Mouse (Mus musculus) c-Kit-positive CD71-positive TER-119-positive erythroid progenitor cells, embryonic 14.5 days (primary cell): ENCODE measurements around the gene Myh9.

Experiments used
- DNase-seq: peaks from one replicate; pipeline ENCODE4 v3.0.0-alpha.2; 2013; ENCODE audit warnings: low spot score

Gene Myh9

GRCm38 (mm10) chr15:77843046-77843445 is 1.1 kb upstream of the Myh9 start:
- no peak for DNase-seq

DNA sequence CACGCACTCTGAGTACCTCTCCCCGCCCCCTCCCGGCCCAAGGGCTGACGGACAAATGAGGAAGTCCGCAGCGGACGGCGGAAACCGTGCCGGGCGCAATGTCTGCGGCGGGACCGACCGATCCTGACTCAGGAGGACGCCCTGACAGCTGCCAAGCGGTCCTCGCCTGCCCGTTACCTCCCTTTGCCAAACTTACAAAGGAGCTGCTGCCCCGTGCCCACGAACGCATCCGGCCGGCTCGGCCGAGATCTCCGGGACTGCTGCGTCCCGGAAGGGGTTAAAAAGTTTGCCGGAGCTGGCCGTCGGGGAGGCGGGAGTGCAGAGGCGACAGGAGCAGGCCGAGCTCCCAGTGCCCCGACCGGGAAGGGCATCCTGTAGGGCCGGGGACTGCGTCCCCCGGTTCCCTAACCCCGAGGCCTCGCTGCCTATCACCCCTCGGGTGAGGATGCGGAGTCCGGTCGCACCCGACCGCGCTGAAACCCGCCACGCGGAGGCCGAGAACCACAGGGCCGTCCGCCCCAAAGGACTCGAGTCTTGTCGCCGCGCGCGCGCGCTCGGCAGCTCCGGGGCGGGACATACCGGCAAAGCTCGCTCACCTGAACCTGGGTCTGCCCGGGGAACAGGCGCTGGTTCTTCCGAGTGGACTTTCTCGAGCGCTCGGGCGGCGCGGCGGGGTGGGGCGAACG is 471 bp downstream of the Myh9 start:
- DNase-seq: no peak

DNA sequence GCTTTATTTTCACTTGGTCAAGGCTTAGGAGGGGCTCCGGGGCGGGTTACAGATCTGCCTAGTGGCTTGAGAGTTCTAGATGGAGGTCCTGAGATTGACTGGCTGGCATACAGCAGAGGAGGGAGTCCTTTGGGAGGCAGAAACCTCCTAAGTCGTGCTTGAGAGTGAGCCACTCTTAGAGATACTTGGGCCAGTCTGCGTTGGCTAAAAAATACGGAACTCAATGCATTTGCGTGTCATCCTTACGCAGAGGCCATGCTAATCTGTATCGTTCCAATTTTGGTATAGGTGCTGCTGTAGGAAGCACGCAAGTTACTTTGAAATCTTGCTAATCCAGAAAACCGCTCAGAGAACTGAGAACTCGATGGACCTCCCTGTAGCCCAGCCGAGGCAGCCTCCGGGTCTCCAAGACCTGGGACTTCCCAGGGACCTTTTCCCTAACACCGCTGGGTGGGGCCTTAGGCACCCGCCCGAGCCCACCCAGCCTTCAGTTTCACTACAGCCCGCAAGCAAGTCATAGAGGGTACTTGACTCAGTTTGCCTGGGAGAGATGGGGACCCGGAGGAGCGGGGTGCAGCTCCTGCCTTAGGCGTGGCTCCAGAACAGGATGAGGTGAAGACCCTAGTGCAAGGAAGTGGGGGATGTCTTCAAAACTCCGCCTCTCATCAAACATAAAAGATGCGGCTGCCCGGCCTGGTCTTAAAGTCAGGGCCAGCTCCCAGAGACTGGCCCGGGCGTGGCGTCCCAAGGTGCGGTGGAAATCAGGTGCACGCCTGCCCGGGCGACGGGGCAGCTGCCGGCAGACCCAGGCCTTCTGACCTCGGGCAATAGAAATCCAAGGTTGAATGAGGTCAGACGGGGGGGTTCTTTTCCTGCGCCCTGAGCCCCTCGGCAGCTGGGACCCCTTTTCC is 1.3 kb downstream of the Myh9 start:
- no peak for DNase-seq

DNA sequence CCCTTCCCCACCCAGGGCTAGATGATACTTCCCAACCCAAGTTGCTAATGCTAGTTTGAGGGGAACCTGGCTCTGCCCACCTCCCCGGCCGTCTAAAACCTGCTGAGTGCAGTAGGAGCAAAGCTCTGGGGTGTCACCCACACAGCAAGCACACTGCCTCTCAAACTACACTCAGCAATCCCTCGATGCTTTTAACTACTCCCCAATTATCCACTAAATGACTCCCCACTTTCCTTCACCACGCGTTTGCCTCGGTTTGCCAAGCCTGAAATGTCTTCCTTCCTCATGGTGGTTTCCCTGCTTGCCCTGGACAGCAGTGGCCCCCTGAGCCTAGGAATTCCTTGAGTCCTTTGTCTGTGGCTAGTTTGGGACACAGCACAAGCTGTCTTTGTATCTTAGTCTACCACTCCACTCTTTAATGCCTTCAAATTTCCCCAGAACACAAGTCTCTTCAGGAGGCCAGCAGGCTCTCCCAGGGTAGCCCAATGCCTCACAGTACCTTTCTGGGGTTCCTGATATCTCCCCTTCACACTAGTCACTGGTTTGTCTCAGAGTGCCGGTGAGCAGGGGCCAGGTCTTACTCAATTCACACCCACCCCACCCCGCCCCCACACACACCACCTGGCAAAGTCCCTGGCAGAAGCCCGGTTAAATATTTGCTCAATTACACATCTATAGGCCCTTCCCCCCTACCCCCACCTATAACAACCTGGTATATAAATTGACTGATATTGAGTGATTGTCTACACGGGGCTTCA is 2.3 kb downstream of the Myh9 start:
- no peak for DNase-seq

DNA sequence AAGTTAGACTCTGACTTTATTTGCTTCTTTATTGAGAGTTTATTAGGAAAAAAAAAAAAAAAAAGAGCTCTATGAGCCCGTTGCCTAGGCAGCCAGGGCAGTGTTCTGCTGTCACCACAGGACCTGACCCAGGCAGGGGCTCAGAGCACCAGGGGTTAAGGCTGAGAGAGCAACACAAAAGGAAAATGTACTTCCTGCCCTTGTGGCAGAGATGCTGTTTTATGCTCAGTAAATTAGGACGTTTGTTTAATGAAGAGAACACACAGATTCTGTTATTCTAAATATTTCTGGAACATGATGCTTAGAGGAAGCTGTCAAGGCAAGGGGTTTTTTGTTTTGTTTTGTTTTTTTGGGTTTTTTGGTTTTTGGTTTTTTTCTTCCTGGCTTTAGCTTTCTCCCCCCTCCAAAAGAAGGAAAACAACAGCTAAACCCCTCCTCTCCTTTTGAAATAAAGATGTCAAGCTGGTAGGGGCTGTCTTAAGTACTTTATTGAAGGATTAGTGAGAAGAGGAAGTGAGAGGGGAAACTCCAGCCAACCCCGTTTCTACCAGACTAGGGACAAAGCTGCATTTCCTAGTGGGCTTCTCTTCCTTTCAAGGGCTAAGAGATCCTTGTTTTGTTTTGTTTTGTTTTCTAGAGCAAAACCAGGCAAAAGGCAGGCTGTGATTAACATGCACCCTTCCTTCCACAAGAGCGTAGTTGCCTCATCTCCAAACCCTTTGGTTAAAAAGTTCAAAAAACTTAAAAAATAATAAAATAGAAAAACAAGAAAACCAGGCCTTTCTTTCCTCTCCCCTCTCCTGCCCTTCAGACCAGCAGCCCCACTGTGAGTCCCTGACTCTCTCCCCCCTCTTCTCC is 3.2 kb downstream of the Myh9 start:
- DNase-seq: no peak

DNA sequence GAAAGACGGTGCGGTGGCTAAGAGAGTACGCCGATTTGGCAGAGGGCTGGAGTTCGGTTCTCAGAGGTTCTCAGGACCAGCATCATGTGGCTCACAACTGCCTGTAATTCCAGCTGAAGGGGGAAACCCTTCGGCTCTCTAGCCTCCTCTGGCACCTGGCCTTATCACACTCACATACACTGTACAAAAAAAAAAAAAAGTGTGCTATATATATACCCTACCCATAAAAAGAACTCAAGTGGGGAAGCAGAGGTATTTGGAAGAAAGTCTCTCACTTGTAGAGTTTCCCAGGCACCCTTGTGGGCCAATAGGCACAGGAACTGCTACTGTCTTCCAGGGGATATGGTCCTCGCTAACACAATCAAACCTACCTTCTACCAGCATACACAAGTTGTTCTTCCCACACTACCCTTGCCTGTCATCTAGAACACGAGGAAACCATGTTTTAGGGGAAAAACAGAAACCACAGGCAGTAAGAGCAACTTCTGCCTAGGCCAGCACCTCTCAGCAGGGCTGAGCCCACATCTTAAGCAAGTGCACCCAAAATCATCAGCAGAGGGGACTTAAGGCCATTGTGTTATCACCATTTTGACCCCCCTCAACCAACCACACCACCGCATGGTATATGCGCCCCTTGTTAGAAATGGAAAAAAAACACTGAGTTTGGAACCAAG is 4.4 kb downstream of the Myh9 start:
- no peak for DNase-seq

DNA sequence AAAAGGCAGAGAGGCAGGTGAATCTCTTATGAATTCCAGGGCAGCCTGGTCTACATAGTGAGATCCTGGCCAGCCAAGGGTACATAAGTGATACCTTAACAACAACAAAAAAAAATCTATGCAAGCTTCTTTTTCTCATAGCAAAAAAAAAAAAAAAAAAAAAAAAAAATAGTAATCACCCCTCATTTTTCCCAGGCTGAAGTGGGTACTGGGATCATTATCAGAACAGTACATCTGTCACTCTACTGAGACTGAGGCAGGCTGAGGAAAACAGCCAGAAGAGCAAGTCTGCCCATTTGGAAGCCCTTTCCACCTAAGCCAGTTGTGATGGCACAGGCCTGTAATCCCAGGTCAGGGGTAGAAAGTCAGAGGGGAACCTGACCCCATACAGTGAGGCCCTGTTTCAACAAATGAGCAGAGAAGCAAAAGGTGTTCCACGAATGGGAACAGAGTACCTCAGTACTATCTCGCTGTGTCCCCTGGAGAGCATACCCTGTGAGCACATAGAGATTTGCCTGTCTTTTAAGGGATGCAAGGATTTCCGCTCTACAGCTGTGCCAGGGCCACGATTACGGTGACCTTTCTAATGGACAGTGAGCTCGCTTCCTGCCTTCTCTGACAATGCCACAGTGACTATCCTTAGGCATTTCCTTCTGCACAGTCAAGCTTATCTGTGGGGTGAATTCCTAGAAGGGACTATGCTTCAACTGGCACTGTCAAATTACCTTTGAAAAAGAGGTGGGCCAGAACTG is 5.1 kb downstream of the Myh9 start:
- DNase-seq: no peak

DNA sequence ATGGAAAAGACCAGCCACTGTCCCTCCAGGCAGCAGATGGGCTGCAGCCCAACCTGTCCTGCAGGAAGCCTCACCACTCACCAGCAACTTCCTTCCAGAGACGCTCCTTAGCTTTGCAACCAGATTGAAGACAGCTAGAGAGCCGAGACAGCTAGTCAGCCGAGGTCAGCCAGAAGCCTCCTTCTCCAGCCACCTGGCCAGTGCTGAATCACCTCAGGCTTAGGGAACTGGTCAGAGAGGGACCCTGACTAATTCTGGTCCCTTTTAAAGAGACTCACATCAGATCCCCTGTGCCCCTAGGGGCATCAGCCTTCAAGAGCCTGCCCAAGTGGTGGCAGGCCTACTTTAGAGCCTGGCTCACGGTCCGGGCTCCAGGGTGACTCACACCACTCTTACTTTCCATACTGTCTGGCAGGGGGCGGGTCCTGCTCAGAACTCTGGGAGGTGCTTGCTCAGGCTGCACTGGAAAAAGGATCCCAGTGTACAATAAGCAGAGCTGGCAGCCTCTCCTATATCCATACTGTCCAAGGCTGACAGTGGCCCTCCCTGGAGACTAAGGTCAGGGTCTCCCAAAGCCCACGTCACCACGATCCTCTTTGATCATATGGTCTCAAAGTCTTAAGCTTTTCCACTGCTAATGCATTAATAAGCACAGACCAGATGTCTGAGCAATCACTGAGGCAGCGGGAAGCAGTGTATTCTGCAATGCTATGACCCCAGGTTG is 5.9 kb downstream of the Myh9 start:
- no peak for DNase-seq

- no peak for DNase-seq
Measured at GRCm38 (mm10) chr15:77834336-77835268, 7.4 kb downstream of the Myh9 start.

- no peak for DNase-seq
Measured at GRCm38 (mm10) chr15:77833731-77834130, 8.2 kb downstream of the Myh9 start.

DNA sequence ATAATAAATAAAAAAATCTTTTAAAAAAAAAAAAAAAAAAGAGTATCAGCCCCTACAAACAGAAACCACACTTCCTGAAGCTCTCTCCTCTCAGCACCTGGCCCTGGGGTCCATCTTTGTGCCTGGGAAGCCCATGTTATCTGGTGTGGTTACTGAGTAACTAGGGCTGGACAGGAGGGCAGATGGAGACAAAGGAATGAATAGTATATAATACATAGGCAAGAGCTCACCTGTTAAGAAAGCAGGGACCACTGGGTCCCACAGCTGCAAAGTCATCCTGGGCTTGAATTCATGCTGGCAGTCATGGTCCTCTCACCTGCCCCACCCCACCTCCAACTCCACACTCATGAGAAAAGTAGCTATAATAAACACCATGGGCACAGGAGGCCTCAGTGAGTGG is 8.9 kb downstream of the Myh9 start:
- DNase-seq: no peak

GRCm38 (mm10) chr15:77832458-77832904 is 9.5 kb downstream of the Myh9 start:
- DNase-seq: no peak

GRCm38 (mm10) chr15:77831754-77832457 is 10.1 kb downstream of the Myh9 start:
- DNase-seq: no peak

- DNase-seq: no peak
Measured at GRCm38 (mm10) chr15:77831138-77831579, 10.8 kb downstream of the Myh9 start.

DNA sequence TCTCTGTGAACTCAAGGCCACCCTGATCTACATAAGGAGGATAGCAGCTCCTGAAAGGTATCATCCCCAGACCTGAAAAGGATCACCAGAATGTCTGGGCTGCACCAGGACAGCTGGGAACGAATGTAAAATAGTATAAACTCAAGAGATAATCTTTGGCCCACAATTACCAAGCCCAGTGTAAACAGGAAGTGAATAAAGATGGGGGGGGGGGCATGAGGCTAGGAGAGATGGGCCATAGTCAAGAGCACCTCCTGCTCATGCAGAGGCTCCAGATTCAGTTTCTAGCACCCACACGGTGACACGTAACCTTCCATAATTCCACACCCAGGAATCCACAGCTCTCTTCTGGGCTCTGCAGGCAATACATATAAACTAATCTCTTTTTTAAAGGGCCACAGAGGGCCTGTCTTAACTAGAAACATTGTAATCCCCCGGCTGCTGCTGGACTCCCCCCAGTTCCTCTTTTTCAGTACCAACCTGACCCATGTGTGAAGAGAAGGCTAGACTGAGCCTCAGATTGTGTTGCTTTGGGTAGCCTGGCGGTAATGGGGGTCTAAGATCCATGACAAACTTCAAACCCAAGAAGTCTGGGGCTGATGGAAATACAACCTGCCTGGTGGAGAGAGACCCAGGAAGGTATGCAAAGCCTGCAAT is 11.4 kb downstream of the Myh9 start:
- DNase-seq: no peak

DNA sequence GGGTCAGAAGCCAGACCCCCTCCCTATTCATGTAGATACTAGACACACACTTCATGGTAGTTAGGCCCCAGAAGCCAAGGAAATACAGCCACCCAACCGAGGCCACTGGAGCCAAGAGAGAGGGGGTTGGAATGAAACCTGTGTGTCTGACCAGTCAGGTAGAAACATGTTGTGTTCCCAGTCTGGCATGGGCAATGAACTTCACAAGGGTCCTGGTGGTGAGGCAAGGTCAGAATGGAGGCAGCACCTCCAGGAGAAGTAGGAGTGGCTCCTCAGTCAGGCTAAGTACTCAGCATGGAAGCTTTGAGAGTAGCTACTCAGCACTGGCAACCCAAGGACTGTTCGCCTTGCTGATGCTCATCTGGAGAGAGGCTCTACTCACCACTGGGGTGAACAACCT is 12.4 kb downstream of the Myh9 start:
- no peak for DNase-seq

DNA sequence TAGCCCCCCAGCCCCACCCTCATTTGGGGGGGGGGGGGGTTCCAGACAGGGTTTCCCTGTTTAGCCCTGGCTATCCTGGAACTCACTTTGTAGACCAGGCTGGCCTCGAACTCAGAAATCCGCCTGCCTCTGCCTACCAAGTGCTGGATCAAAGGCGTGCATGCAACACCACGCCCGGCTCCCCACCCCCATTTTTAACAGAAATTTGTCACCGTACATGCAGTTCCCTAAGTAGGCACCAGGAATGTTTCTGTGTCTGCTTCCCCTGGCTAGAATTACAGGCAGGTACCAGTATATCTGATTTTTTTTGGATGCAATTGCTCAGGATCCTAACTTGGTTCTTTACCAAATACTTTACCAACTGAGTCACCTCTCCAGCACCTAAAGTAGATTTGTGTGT is 13.1 kb downstream of the Myh9 start:
- no peak for DNase-seq
